Mouse (Mus musculus): ENCODE results near the gene Ubb.

GRCm38 (mm10) chr11:62591904-62592575 lies 41.1 kb downstream of the Ubb start:
- TF ChIP-seq CTCF (IDR thresholded peaks at IDR 0.05; ENCODE audit: insufficient read depth, low read length) (no peak), POLR2A (IDR thresholded peaks at IDR 0.05; ENCODE audit: borderline replicate concordance, extremely low read depth, low read depth, low read length) (no peak)
